Mouse (Mus musculus): Measurements from ENCODE around the gene Smyd3.
A peak's percentile ranks its signal among the peaks of the same experiment; 100 is the strongest.
"Not testable (repeated sequence)": the region's sequence is repeated elsewhere in the genome, so short reads cannot be mapped to it uniquely, and the experiment has no call there.

Smyd3 gene

DNA sequence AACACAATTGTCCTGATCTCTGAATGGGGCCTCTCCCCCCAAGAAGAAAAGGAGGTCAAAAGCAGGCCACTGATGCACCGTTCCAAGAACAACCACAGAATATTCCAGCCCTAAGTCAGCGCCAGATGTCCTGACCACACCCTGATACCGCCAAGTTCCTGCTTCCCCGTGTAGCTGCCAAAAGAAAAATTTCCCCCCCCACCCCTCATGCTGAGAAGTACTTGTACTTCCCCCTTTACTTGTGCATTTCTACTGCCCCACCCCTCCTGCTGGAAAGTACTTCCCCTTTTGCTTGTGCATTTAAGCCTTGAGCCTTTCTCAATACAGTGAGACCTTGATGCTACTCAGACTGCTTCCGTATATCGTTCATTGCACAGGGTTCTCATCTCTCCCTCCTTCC lies 227.7 kb downstream of the Smyd3 start:
- not testable (repeated sequence) for DNase-seq (ENCODE audit: extremely low spot score)

DNA sequence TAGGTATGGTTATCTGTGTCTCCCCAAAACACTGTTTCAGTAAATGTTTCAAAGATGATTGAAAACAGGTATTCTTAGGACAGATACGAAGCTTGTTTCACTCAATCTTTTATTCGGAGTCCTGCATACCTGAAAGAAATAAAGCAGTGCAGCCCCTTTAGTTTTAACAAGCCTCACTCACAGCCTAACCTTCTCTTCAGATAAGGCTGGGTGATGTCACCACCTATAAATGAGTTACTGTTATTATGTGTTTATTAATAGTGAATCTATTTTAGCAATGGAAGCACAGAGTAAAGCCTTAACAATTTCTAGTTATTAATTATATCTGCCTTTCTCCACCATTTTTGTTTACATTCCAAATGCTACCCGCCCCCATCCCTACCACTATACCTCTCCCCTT lies 228.1 kb downstream of the Smyd3 start:
- no peak for DNase-seq (ENCODE audit: extremely low spot score)

DNA sequence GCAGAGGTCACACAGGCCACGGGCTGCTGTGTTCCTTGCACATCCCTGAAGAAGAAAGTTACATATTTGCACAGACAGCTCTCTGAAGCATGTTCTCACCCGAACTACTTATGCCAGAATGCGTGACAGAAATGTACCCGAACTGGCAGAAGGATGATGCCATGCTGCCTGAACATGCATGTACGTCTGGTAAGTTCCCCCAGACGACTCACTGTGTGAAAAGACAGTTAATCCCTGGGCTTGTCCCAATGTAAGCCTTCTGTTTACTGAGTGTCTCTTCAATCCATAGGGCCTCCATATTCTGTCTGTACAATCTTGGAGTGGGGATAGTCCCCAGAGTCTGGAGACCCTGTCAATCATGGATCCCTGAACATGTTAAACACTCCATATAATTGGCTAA lies 231.1 kb downstream of the Smyd3 start:
- DNase-seq (ENCODE audit: extremely low spot score): no peak

DNA sequence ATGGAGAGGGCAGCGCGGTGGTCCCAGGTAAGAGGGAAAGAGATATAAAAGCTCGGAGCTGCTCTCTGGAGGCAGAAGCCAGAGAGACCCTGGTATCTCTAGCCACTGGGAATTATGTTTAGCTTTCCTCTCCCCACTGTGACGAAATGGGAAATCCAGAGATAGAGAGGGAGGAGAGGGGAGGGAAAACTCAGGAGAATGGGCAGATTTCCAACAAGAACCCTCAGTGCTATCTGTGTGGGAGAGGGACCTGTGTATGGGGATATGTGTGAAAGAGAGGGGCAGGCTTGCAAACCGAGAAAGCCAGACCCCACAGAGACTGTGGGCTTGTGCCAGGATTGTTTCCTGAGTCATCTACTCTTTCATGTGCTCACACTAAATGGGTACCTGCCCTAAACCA lies 235.0 kb downstream of the Smyd3 start:
- no peak for DNase-seq (ENCODE audit: extremely low spot score)

DNA sequence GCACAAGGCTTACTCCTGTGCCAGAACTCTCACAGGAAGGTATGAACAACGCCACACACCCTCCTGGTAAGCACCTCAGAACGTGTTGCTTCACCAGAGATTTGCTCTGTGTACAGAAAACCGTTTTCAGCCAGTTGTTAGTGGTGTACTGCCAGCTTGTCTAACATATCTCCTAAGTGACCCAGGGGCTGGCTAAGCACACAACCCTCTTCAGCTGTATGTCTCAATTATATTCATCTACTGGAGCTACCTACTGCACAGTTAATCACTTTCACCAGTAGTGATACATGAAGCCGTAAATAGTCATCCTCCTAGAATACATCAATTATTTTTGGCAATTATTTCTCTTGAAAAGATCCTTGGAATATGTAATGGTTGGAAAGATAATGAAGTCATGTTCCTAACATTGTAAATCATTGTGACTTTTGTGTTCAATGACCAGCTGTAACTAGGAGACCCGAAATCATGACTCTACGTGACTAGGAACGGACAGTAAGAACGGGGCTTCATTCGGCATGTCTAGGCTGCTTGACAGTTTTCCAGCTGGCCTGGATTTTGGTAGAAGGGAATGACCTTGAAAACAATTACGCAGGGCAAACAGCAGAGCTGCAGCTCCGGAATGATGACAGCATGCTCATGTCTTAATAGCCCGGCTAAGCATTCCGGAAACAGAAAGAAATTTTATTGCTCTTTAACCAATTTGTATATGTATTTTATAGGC lies 236.3 kb downstream of the Smyd3 start:
- no peak for DNase-seq (ENCODE audit: extremely low spot score)

DNA sequence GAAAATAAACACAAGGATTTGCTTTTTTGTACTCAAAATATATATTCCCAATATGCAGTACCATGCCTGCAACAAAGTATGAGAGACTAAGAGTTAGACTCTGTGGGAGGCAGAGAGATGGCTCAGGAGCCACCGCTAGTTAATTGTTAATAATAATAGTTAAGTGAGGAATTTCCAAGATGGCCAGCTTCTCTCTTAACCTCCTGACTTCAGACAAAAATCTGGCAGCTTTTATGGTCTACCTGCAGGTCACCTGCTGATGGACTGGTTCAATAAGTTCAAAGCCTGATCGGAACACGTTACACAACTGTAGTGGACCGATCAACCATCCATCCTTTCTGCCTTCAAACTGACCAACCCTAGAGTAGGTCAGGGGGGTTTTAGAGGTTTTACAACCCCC lies 238.7 kb downstream of the Smyd3 start:
- DNase-seq (ENCODE audit: extremely low spot score): no peak

DNA sequence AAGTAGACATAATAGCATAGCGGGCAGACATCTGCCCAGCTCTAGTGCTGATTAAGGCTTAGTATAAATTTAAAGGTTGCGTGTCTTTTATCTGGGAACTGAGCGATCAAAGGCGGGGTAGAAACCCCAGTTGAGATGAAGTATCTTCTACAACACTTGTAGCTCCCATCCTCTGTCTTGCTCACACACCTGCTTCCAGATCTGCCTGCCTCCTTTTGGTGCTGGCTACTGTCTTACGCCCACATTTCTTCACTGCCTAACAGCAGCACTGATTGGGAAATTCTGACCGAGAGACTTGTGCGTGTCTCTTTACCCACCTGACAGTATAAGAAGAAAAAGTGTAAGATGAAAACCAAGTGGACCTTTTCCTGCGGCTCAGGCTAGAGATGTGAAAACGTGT lies 240.5 kb downstream of the Smyd3 start:
- DNase-seq (ENCODE audit: extremely low spot score): no peak

DNA sequence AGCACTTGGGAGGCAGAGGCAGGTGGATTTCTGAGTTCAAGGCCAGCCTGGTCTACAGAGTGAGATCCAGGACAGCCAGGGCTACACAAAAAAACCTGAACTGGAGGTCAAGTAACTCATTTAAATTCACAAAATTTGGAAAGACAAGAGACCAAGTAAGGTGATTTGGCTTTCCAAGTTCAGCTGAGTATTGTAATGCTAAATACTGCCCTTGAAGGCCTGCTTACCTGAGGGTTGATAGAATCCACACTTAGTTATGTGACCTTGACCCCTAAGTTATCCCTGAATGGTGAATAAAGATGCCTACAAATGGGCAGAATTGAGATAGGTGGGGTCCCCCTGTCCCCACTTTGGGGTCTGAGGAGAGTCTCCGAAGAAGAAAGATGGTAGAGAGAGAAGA lies 241.0 kb downstream of the Smyd3 start:
- DNase-seq (ENCODE audit: extremely low spot score): no peak

DNA sequence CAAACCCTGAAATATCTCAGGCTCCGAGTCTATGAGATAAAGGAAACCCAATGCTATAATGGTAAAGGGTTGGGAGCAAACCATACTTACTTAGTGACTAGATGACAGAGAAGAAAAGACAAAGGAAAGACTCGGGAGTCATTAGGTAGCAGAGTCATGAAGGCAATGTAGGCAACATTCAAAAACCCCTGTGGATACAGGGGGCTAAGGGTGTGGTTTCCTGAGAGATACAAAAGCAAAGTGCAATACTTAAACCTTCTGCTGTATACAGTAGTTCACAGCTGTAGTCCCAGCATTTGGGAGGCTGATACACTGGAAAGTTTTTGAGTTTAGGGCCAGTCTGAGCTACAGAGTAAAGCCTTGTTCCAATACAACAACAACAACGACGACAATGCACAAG lies 244.9 kb downstream of the Smyd3 start:
- no peak for DNase-seq (ENCODE audit: extremely low spot score)

DNA sequence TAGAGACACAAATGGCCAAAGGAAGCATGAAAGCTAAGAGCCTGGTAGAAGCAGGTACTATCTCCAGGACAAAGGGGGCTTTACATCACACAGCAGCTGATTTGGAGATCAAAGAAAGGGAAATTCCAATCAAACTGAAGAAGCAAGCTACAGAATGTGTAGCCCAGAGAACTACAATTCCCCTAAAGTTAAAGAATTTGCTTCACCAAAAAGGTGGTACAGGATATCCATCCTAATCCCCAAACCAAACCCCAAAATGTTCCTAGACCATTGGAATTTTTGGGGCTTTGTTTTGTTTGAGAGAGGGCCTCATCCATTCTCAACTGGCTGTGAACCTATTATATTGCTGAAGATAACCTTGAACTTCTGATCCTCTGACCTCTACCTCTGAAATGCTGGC lies 245.5 kb downstream of the Smyd3 start:
- DNase-seq (ENCODE audit: extremely low spot score): no peak

DNA sequence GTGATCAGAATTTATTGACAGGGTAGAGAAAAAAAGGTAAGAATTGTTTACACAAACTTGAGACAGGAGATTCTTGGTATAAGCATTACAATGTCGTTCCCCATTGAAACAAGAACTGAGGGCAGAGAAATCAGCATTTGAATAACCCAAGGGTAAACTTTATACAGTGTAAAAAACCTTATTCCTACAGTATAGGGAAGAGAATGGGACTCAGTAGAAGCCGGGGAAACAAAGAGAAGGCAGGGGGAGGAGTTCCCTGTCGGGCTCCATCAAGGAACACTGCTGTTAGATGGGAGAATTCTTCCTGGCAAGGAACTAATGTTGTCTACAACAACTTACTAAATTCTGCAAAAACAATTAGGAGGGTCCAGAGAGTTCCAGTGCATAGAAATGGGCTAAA lies 250.9 kb downstream of the Smyd3 start:
- no peak for DNase-seq (ENCODE audit: extremely low spot score)

DNA sequence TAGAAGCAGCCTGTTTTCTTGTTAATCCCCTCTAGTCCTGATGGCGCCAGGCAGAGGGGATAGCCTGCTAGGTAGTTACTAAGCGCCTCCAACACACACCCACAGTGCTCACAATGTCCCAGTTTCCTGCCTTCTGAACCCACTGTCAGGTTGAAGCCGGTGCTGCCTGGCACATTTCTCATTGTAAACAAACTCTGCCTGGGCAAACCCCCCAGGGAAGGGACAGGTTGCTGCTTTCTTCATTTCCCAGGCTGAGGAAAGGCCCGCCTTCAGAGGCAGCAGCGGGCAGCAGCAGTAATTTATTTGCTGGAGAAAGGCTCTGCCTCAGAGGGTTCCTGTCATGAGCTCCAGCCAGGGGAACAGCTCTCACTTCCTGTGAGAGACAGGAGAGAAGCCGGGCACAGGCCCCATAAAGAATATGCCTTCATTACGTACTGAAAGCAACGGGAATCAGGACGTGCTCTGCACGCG lies 256.3 kb downstream of the Smyd3 start:
- no peak for DNase-seq (ENCODE audit: extremely low spot score)

DNA sequence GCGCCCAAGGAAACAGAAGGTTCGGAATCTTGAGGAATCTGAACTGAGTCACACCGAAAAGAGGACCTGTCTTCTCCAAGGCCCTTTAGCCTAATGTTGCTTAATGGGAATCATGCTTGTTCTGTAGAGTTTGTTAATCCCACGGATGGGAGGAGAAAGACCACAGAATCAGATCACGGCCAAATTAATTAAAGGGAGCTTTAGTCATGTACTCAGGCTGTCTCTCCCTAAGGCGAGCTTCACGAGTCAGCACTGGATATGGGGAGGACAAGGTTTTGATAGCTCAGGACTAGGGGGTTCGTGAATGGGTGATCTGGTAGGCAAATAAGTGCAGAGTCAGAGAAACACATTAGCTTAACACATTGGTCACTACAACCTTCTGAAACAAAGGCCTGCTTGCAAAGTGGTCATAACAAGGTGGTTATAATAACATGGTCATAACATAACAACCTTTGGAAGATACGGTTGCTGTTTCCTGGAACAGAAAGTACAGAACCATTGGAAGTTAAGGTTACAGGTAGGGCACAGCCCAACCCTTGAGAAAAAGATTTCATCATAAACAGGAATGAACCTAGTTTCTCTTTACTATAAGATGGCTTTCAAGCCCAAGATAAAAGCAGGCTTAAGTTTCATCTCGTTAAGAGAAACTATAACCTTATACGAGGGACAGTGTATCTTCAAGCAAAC lies 261.9 kb downstream of the Smyd3 start:
- DNase-seq (ENCODE audit: extremely low spot score): no peak

DNA sequence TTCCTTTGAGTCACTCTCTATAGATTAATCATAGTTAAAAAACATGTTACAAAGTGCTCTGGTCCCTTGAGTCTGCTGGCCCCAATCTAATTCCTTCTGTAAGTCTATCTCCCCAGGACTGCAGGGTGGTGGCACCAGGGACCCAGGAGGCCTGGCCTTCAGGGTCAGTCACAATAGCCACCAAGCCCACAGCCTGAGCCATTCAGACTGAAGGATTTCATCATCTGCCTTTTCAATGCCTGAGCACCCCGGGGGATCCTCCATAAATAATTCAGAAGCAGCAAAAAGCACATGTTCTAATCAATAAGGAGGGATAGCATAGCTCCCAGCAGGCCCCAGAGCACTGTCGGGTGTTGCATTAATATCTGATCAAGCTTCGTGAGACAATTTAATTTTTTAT lies 263.3 kb downstream of the Smyd3 start:
- no peak for DNase-seq (ENCODE audit: extremely low spot score)

DNA sequence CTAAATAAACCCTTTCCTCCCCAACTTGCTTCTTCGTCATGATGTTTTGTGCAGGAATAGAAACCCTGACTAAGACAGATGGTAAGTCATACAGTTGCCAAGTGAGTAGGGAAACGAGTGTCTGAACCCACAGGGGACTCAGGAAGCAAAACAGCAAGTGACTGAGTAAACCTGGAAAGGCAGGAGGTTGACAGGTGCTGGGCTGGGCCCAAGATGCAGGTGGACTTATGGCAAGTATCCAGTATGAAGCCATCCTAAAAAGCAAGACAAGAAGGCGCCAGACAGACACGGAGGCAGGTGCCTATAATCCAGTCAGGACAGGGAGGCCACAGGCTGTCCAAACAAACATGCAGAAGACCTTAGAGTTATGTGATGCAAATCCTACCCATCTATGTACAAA lies 265.2 kb downstream of the Smyd3 start:
- no peak for DNase-seq (ENCODE audit: extremely low spot score)

DNA sequence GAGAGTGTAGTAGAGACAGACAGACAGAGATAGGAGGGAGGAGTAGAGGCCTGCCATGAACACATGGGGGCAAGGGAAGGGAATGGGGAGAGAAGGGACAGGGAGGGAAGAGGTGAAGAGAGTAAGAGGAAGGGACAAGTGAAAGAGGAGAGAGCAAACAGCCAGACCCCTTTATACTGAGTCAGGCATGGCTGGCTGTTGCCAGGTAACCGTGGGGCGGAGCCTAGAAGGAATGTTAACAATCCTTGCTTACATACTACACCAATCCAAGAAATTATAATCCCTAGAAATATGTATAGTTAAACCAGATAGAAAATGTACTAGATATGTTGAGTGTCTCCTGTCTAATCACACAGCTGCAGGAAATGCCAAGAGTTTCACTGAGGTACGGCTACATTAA lies 267.5 kb downstream of the Smyd3 start:
- DNase-seq (ENCODE audit: extremely low spot score): no peak

DNA sequence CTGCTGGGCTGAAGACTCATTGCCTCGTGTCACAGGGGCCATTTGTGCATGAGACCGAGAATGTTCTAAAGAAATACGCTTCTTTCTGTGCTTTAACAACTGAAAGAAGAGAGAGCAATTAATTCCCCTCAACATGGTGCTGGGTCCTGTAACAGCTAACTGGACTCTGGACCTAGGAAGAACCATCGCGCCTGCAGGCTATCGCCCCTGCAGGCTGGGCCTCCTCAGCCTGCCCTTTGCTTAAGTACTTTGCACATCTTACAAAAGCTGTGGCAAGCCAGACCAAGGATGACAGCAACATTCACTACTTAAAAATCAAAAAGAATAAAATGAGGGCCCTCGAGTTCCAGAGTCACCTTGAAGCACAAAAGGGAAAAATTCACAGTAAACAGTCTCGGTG lies 274.3 kb downstream of the Smyd3 start:
- no peak for DNase-seq (ENCODE audit: extremely low spot score)

DNA sequence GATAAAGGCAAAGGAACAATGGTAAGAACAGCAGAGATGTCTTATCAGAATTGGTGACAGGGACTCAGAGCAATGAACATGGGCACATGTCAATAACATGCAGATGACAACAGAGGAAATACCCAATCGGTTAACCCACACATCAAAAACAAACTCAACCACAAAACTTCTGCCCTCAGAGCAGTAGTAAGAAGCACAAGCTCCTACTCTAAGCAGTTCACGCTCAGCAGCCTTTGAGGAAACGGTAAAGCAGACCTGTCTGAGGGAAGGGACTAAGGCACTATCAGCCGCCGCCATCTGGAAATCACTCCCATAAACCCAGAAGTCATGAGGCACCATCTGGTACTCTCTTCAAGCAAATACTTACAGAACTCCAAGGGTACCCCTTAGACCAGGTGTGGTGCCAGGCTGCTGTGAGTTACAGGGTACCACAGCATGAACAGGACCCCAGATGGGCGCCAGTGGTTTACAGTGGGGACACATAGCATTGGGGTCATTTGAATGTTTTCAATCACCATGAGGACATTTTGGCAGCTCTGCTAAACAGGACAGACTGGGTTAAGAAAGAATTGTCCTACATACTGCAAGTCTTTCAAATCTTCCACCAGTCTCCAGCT lies 277.1 kb downstream of the Smyd3 start:
- no peak for DNase-seq (ENCODE audit: extremely low spot score)

DNA sequence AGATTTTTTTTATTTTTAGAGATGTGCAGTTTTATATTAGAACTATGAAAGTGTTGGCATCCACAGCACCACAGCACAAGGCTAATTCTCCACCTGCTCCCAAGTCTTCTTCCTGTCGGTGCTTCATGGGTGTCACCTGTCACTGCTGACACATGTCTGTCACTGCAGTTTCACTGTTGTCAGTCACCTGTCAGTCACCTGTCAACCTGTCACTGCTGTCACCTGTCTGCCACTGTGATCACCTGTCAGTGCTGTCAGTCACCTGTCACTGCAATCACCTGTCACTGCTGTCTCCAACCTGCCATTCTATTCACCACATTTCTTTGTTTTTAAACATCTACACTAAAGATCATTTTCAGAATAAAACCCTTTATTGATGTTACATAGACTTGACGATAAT lies 279.2 kb downstream of the Smyd3 start:
- no peak for DNase-seq (ENCODE audit: extremely low spot score)

DNA sequence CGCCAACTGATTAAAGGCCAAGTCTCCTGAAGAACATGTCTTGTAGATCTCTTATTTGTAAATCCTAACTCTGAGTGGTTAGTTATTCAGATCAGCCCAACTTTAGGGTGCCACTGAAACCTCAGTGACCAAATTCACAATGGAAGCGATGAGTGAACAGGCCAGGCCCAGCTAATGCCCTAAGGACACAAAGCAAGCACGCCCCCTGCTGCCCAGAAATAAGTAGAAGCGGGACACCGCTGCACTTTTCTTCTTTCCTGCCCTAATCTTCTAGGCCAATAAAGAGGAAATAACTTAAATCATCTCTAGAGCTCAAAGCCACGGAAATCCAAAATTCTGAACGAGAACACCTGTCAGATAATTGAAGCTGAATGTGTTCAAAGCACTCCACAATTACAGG lies 279.9 kb downstream of the Smyd3 start:
- DNase-seq (ENCODE audit: extremely low spot score): peak; percentile 30

DNA sequence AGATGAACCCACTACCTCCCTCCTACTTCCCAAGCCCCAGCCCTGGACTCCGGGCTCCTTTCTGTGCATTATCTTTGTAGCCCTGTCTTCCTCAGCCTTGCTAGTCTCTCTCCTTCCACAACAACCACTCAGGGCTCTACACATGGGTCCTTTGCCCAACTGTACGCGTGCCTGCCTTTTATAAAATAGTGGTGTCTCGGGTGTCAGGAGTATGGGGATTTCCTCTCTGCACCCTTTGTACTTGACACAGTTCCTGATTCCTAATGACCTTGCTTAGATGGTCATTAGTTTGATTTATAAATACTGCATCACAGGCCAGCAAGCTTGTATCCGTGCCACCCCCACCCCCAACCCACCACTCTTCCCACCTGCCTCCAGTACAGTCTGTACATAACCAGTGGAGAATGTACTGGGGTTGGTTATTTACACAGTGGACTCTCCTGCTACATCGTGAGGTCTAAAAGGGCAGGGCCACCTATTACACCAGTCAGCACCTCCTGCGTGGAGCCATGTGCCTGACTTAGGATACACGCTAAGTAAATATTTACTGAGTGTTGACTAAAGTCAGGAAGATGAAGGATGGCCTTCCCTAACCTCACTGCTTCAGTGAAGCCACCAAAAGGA lies 281.5 kb downstream of the Smyd3 start:
- no peak for DNase-seq (ENCODE audit: extremely low spot score)

DNA sequence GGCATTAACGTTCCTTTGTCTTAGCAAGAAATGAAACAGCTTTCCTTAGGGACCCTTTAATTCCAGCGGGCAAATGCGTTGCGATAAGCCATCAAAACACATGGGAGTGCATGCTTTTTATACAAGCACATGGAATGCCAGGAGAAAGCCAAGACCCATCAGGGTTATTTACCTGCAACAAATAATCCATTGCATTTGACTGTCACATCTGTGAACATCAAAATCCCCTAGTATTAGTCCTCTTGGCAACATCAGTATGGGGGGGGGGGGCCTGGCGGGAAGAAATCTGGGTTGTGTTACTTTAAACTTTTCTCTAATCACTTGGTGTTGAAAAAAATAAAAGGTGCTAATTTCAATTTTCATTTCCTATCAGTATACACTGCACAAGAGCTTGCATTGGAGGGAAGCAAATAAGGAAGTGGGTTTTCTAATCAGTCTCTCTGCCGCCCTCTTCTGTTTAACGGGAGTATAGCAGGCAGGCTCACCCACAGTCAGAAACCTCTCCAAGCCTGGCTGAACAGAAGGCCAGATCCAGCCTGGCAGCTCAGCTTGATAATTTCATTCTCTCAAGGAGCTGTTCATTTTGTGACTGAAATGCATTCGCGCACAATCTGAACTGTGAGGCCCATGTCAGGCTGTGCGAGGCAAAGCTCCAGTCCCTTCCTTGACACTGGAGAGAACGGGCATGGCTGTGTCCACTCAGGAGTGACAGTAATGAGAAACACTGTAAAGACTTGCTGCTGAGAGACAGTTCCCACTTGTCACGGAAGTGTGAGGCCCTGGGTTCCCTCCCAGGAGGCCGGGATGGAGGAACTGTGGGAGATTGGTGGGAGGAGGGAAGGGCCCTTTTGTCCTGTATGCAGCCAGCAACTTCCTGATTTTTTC lies 285.8 kb downstream of the Smyd3 start:
- DNase-seq (ENCODE audit: extremely low spot score): peak; percentile 81

All from embryo, embryonic 9.5 days (tissue).